Mouse (Mus musculus) frontal cortex, postnatal 36 days (tissue): ENCODE results near the gene Adprh.

Experiments
- DNase-seq, 2 experiments: peaks; one replicate each; pipeline ENCODE4 v3.0.0; 2022; ENCODE audit warnings: low spot score in 2 of 2

Adprh gene

GRCm38 (mm10) chr16:38395060-38395730 is 57.3 kb downstream of the Adprh start:
- DNase-seq = no peak

- no peak for DNase-seq
Observed at GRCm38 (mm10) chr16:38394191-38394618, 58.3 kb downstream of the Adprh start.
